In genomic region chr1:131523794-131524193, GRCm38 (mm10) we compare ENCODE assay signal across 8 mouse cellular contexts. TPM values are rescaled to one million over a fixed set of nuclear protein-coding genes. Genes with fewer than 3 reads are reported as not detected.
DNase-seq lines count a peak whose midpoint lies in the region; ATAC-seq lines count a peak whose summit lies in the region.

No protein-coding gene starts in this region.

- WGBS in kidney, embryonic 15.5 days = 28% methylated on average over 3 of the region's 3 CpGs
- WGBS in hindbrain, embryonic 13.5 days = 33% methylated on average over 3 of the region's 3 CpGs
- WGBS in midbrain, embryonic 16.5 days = 30% methylated on average over 3 of the region's 3 CpGs

- peaks cover 42% of the 10 kb centered on the region for H3K4me1 ChIP-seq in kidney, embryonic 15.5 days
- H3K4me1 ChIP-seq in hindbrain, embryonic 13.5 days (replicated peaks) = peaks cover 55% of the 10 kb centered on the region
- H3K4me1 ChIP-seq in midbrain, embryonic 16.5 days (ENCODE audit: control insufficient read depth, insufficient read depth, low read length) = peaks cover 43% of the 10 kb centered on the region

- peak overlapping the region; percentile 94 for H3K4me2 ChIP-seq in kidney, embryonic 15.5 days
- peak overlapping the region; percentile 92 for H3K4me2 ChIP-seq in hindbrain, embryonic 13.5 days
- peak overlapping the region; percentile 63 for H3K4me2 ChIP-seq in midbrain, embryonic 16.5 days (ENCODE audit: low read length)

- H3K27ac ChIP-seq in kidney, embryonic 15.5 days = no peak overlapping the region
- no peak overlapping the region for H3K27ac ChIP-seq in hindbrain, embryonic 13.5 days
- H3K27ac ChIP-seq in midbrain, embryonic 16.5 days (ENCODE audit: low read length) = peak overlapping the region; percentile 90

- DNase-seq in kidney, postnatal 4 days = no peak
- DNase-seq in cerebellum, postnatal 36 days = peak; percentile 20 to 42
- no peak for DNase-seq in gastrocnemius, adult 8-10 months (ENCODE audit: low spot score in 2 of 2)
- DNase-seq in Muller cell, postnatal 12 days (ENCODE audit: inconsistent ontology term) = no peak

- no peaks in the 10 kb centered on the region for H3K36me3 ChIP-seq in kidney, embryonic 15.5 days
- no peaks in the 10 kb centered on the region for H3K36me3 ChIP-seq in hindbrain, embryonic 13.5 days
- no peaks in the 10 kb centered on the region for H3K36me3 ChIP-seq in midbrain, embryonic 16.5 days (ENCODE audit: control insufficient read depth, insufficient read depth, low read length)

- no peaks in the 10 kb centered on the region for H3K27me3 ChIP-seq in kidney, embryonic 15.5 days
- no peaks in the 10 kb centered on the region for H3K27me3 ChIP-seq in hindbrain, embryonic 13.5 days
- H3K27me3 ChIP-seq in midbrain, embryonic 16.5 days (ENCODE audit: control insufficient read depth, insufficient read depth, low read depth, low read length) = no peaks in the 10 kb centered on the region

- ATAC-seq in kidney, embryonic 15.5 days (replicated peaks; ENCODE audit: low FRiP score) = no peak
- ATAC-seq in hindbrain, embryonic 13.5 days (ENCODE audit: low FRiP score) = no peak
- no peak for ATAC-seq in midbrain, embryonic 16.5 days
- ATAC-seq in erythroid progenitor cell, adult 5-6 weeks (replicated peaks; ENCODE audit: low FRiP score, poor library complexity, severe bottlenecking) = no peak

- H3K9me3 ChIP-seq in kidney, embryonic 15.5 days (replicated peaks) = no peaks in the 10 kb centered on the region
- no peaks in the 10 kb centered on the region for H3K9me3 ChIP-seq in hindbrain, embryonic 13.5 days
- H3K9me3 ChIP-seq in midbrain, embryonic 16.5 days (replicated peaks; ENCODE audit: control insufficient read depth, low read length, poor library complexity, severe bottlenecking) = no peaks in the 10 kb centered on the region

- H3K4me3 ChIP-seq in kidney, embryonic 15.5 days (replicated peaks) = peak overlapping the region; percentile 78
- H3K4me3 ChIP-seq in hindbrain, embryonic 13.5 days = peak overlapping the region; percentile 77
- peak overlapping the region; percentile 86 for H3K4me3 ChIP-seq in midbrain, embryonic 16.5 days (ENCODE audit: low read depth, low read length)

- no peak overlapping the region for H3K9ac ChIP-seq in kidney, embryonic 15.5 days
- H3K9ac ChIP-seq in hindbrain, embryonic 13.5 days = peak overlapping the region; percentile 87
- H3K9ac ChIP-seq in midbrain, embryonic 16.5 days (ENCODE audit: low read depth, low read length) = peak overlapping the region; percentile 88

RNA-seq across cellular contexts. Expression of gene Srgap2, which starts 3.4 kb away (rescaled TPM):
- 13.5 and 14.4 TPM in 2 replicates for polyA plus RNA-seq in kidney, embryonic 15.5 days (2015; fragmentation: Nextera tagmentation; extraction: Ambion mirVana)
- polyA plus RNA-seq in hindbrain, embryonic 13.5 days (2015; fragmentation: Nextera tagmentation; extraction: Ambion mirVana) = 16.8 and 17.7 TPM in 2 replicates
- polyA plus RNA-seq in midbrain, embryonic 16.5 days (2015; fragmentation: Nextera tagmentation; extraction: Ambion mirVana) = 26.5 and 31.7 TPM in 2 replicates
- 10 to 100 TPM in 2 of 4 experiments, 1 to 10 TPM in 2; 7.5 to 14.1 (median 10.9) TPM for total RNA-seq in gastrocnemius, adult 8-10 months (2022)
- 20.1 and 31.4 TPM in 2 replicates for total RNA-seq in erythroid progenitor cell, adult 5-6 weeks (2015; ENCODE audit: low replicate concordance)
- 22.8 and 31.3 TPM in 2 replicates for total RNA-seq in erythroid progenitor cell, adult 5-6 weeks (2017; ENCODE audit: low replicate concordance)

RNA-seq across cellular contexts. Expression of gene Fam72a, which starts 3.9 kb away (rescaled TPM):
- polyA plus RNA-seq in kidney, embryonic 15.5 days (2015; fragmentation: Nextera tagmentation; extraction: Ambion mirVana) = 2.7 and 3.1 TPM in 2 replicates
- 1.1 and 1.2 TPM in 2 replicates for polyA plus RNA-seq in hindbrain, embryonic 13.5 days (2015; fragmentation: Nextera tagmentation; extraction: Ambion mirVana)
- polyA plus RNA-seq in midbrain, embryonic 16.5 days (2015; fragmentation: Nextera tagmentation; extraction: Ambion mirVana) = 0.77 and 1.1 TPM in 2 replicates
- total RNA-seq in gastrocnemius, adult 8-10 months (2022) = under 1 TPM; 0.20 to 0.51 (median 0.24) TPM
- 1.1 TPM in 1 of 2 replicates, not detected in the other for total RNA-seq in erythroid progenitor cell, adult 5-6 weeks (2015; ENCODE audit: low replicate concordance)
- total RNA-seq in erythroid progenitor cell, adult 5-6 weeks (2017; ENCODE audit: low replicate concordance) = 1.3 TPM in 1 of 2 replicates, not detected in the other

Comparison
In these comparisons a context has a peak if more than half of its experiments do, and no peak if none do; other contexts are left out.
1. DNase-seq: peak in cerebellum, postnatal 36 days (2 of 2); none in kidney, postnatal 4 days (0 of 2), gastrocnemius, adult 8-10 months (0 of 2) and Muller cell, postnatal 12 days (single experiment).
2. Peak in every context shown above with its lines, with median percentiles within 50 percentile points of each other: H3K4me2 ChIP-seq and H3K4me3 ChIP-seq.